Mouse (Mus musculus) 3134 (cell line): ENCODE data around the gene Ano7.
A peak's percentile ranks its signal among the peaks of the same experiment; 100 is the strongest.

ENCODE experiments used
- DNase-seq: peaks from one replicate; pipeline ENCODE4 v3.0.0-alpha.2; 2011; ENCODE audit warnings: low spot score; ENCODE audit not compliant: insufficient read length; ENCODE audit errors: extremely low read depth

The Ano7 gene

GRCm38 (mm10) chr1:93373665-93374064 is at the start of gene Ano7:
Ano7 (plus strand) TSS chr1:93373930.
- no peak for DNase-seq

DNA sequence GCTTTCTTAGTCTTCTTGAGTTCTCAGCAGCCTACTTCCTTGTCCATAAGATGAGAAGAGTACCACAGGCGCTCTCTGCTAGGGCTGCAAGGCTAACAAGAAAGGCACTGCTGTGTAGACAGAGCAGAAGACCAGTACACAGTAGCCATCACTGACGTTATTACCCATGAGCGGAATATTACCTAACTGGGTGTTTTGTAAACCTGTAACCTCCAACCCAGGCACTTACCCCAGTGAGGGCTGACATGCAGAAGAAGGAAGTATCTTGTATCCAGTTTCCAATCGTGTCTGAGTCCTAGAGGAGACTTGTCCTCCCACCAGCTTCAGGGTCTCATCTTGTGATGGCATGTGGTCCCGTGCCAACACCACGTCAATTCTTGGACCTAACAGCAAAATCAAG is 49.8 kb upstream of the Ano7 start:
- no peak for DNase-seq

- peak; percentile 38 for DNase-seq
These were observed 47.3 kb upstream of the Ano7 start for GRCm38 (mm10) chr1:93326446-93326845.

GRCm38 (mm10) chr1:93334621-93335020 is 39.1 kb upstream of the Ano7 start:
- DNase-seq: peak; percentile 13

GRCm38 (mm10) chr1:93342648-93343503 is 30.9 kb upstream of the Ano7 start, which contains the start of the genes Ppp1r7 and Pask:
Ppp1r7 (plus strand) TSS chr1:93342854.
Pask (minus strand) TSS chr1:93343482.
- peak; percentile 94 for DNase-seq

GRCm38 (mm10) chr1:93343504-93344047 is 30.2 kb upstream of the Ano7 start:
- DNase-seq: peak; percentile 90

DNA sequence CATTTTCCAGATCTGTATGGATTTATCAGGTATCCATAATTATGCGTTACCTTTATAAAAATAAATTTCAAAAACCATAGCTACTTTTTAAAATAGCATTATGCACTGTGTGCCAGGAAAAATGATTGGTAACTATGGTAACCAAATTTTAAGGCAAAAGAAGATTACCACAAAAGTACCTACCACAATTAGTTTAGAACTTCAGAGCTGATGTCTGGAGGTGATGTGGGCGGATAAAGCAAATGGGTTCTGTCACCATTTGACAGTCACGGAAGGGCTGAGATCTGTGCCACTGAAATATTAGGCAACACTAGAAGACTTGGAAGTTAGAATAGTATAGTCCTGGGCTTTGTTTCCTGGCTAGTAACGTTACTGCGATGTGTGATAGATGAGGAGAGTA is 26.6 kb upstream of the Ano7 start:
- no peak for DNase-seq

DNA sequence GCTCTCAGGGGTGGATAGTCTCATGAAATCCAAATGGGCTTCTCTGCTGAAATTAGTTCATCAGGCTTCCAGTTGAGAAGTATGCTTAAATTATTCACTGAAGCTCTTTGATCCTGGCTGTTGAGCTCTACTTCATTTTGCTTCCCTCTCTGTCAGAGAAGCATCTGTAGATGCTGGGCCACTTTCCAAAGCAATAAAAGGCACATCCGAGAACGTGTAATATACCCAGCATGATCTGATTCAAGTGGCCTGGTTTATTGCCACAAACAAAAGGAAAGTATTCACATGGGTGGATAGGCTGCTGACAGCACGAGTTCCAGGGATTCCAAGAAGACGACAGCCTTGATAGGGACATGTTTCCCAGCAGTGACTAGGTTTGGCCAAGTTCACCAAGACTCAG is 24.0 kb upstream of the Ano7 start:
- DNase-seq: no peak

- DNase-seq: no peak
These were observed 21.0 kb upstream of the Ano7 start for GRCm38 (mm10) chr1:93352724-93353123.

DNA sequence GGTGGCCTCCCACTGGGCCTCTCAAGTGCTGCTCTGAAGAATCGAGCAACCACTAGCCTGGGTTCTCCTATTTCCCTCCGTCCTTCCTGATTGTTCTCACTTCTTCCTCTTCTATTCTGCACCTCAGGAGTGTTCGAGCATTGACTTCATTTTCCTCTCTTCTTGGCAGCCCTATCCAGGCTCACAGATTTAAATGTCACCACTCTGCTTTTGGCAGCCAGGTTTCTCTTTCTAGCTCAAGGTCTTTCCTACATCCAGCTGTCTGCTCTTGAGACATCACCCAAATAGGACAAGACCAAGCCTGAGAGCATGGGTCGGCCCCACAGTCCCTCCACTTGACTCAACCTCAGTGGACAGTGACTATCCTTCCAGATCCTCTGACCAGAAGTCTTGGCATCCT is 11.1 kb upstream of the Ano7 start:
- DNase-seq: no peak

DNA sequence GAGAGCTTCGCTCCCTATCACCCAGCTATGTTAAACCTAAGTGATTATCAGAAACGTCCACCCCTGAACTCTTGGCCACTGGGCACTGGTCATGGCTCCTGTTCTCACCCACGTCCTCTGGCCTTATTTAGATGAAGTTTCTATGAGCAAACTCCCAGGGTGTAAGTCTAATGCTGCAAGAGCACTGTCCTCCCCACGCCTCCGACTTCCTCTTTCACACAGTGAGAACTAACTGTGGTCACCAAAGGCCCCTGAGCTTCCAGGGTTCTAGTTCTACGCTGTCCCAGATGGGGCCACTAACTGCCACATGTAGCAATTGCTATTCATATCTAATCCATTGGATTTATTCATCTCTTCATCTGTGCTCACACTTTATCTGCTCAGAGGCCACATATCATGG is 8.1 kb upstream of the Ano7 start:
- DNase-seq: no peak

DNA sequence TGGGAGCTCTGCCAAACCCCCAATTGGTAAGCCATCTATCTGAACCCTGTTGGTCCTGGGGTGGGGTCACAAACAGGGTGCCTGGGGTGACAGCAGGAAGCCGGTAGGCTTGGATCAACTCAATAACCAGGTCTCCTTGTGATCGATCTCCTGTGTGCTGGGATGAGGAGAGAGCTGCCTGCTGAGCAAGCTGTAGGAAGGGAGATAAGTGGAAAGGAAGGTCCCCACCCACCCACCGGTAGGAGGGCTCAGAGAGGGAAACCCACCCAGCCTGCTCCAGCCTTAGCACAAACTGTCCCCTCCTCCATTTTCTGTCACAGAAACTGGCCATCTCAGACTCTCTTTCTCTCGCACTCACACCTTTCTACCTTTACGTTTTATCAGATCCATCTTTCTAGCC is 3.6 kb downstream of the Ano7 start:
- no peak for DNase-seq

GRCm38 (mm10) chr1:93379117-93379516 is 5.4 kb downstream of the Ano7 start:
- no peak for DNase-seq

DNA sequence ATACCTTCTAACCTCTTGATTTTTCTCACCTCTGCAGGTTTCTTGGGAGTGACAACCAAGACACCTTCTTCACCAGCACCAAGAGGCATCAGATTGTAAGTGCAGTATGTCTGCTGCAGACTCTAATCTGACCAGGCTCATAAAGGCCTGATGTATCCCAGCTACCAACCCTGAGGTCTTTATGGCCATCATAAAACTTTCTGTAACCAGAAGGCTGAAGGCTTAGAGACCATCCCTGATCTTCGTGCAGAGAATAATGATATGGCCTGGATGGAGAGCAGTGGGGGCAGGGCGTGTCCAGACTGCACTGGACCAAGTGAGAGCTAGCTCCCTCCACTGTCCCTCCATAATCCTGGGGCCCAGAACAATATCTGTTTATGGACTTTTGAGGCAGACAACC is 13.5 kb downstream of the Ano7 start:
- no peak for DNase-seq

GRCm38 (mm10) chr1:93388906-93389305 is 15.2 kb downstream of the Ano7 start:
- no peak for DNase-seq

DNA sequence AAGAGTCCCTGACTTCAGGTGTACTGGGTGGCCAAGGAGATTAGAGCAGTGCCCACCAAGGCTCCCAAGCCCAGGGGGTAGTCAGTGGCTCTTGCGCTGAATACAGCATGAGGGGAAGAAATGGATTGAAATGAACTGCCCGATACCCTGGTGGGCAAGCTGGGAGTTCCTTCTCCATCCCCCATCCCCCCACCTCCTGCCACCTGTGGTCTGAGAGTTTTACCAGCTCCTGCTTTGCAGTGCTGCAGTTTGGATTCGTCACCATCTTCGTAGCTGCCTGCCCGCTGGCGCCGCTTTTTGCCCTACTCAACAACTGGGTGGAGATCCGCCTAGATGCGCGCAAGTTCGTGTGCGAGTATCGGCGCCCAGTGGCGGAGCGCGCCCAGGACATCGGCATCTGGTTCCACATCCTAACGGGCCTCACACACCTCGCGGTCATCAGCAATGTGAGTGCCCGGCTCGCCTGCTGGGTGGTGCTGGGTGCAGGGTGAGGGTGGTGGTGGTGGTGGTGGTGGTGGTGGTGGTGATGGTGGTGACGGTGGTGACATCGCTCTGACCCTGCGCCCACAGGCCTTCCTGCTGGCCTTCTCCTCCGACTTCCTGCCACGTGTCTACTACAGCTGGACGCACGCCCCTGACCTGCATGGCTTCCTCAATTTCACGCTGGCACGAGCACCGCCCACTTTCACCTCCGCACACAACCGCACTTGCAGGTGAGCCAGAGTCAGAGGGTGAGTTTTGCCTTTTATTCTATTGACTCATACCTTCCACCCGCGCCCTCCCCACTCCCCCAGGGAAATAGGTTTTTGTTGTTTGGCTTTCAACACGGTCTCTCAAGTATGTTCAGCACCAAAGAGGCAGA is 27.7 kb downstream of the Ano7 start:
- DNase-seq: no peak

- DNase-seq: no peak
These were observed 29.7 kb downstream of the Ano7 start for GRCm38 (mm10) chr1:93403403-93403802.

DNA sequence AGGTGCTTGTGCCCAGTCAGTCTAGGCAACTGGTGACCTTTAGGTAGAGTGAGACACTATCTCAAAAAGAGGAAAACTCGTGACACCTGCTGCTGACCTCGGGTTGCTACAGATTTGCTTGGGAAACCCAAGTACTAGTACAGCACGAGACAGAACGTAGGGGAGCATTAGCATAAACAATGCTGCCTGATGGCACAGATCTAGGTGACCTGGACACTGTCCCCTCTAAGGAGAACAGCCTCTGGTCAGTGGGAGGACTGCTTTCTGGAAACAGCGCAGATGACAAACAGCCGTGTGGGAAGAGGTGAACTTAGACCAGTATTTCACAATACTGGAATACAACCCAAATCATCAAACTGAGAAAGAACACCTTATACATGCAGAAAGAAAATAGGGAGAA is 58.4 kb downstream of the Ano7 start:
- no peak for DNase-seq

DNA sequence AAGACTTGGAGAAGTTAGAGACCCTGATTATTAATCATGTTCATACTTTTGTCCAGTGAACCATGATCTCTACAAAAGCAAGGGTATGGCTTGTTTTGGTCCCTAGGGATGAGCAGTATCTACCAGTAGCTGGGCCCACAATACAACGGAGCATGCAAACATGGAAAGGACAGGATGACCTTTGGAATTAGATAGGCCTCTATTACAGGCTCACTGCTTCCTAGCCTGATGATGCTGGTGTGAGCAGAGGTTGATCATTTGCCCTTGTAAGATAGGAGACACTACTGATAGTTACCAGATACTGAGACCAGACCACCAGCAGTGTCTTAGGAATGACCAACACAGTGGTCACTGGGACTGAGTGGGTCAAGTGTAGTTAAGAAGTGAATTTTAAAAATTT is 65.6 kb downstream of the Ano7 start:
- DNase-seq: no peak

DNA sequence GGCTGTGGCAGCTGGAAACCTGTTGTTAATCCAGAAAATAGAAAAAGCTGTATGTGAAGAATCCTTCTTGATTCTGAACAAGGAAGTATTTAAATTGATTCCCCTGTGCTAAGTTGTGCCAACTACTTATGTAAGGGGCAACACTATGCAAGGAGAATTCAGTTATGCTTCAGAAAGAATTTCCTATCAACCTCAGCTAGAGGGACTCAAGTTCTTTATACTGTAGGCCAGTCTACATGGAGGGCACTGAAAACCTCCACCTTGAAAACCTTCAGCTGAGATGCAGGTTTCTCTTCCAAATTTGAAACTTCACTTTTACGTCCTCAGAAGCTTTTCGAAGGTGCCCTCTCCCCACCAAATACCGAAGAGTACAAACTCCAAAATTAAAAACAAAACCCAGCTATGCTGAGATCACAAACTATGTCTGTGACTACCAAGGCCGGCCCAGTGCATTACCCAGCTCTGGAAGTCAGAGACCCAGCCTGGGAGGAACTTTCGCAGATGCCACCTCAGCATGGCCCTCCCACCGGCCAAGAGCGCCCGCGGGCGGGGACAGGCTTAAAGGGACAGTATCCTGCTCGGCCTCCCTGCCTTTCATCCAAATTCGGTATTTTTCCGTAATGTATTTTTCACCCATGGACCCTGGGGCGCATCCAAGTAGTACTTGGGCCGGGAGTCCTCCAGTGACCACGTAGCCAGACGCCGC is 70.8 kb downstream of the Ano7 start:
- peak; percentile 87 for DNase-seq
